Mouse (Mus musculus) liver, embryonic 14.5 days (tissue): ENCODE results near the gene Ppp5c.

Source experiments
- CTCF ChIP-seq: IDR thresholded peaks from 2 replicates; pipeline ENCODE4 v1.5.1; 2016; ENCODE audit warnings: antibody characterized with exemption, low read depth, control low read depth
- EP300 ChIP-seq: IDR thresholded peaks from 2 replicates; pipeline ENCODE4 v1.6.1; 2016; ENCODE audit warnings: antibody characterized with exemption, low read depth

- TF ChIP-seq CTCF = no peak
- no peak for TF ChIP-seq EP300
Observed at GRCm38 (mm10) chr7:16955712-16956111, 72.0 kb downstream of the Ppp5c start.
